Mouse (Mus musculus): ENCODE measurements around the gene Unc93b1. TPM values are rescaled to one million over a fixed set of nuclear protein-coding genes. Genes with fewer than 3 reads are reported as not detected.
"Not testable (repeated sequence)": the region's sequence is repeated elsewhere in the genome, so short reads cannot be mapped to it uniquely, and the experiment has no call there.

Unc93b1 gene
- polyA plus RNA-seq, 1 experiment from 2014 or later: 14.3 TPM

GRCm38 (mm10) chr19:3952099-3952498 lies 17.1 kb downstream of the Unc93b1 start:
- Histone ChIP-seq H3K9me3 (replicated peaks) (no peaks in the 10 kb centered on the region), H3K27ac (no peak overlapping the region), H3K27me3 (replicated peaks) (peaks cover 7% of the 10 kb centered on the region; the same call in 1 of the 2 replicates), H3K4me1 (no peaks in the 10 kb centered on the region), H3K36me3 (no peaks in the 10 kb centered on the region), H3K4me3 (no peak overlapping the region), H3K4me2 (no peak overlapping the region), H3K9ac (no peak overlapping the region)
- WGBS (ENCODE audit: insufficient replicate concordance): 29% methylated on average over 1 of the region's 1 CpGs
- ATAC-seq: no peak

GRCm38 (mm10) chr19:3955033-3955432 lies 20.0 kb downstream of the Unc93b1 start:
- no peak for ATAC-seq
- H3K27ac ChIP-seq: no peak overlapping the region
- no peak overlapping the region for H3K9ac ChIP-seq
- no peaks in the 10 kb centered on the region for H3K9me3 ChIP-seq (replicated peaks)
- H3K4me3 ChIP-seq: no peak overlapping the region
- H3K36me3 ChIP-seq: no peaks in the 10 kb centered on the region
- no peaks in the 10 kb centered on the region for H3K4me1 ChIP-seq
- H3K4me2 ChIP-seq: no peak overlapping the region
- peaks cover 7% of the 10 kb centered on the region; the same call in 1 of the 2 replicates for H3K27me3 ChIP-seq (replicated peaks)
- WGBS (ENCODE audit: insufficient replicate concordance): 59% methylated on average over 3 of the region's 3 CpGs

GRCm38 (mm10) chr19:3955804-3956203 lies 20.8 kb downstream of the Unc93b1 start:
- Histone ChIP-seq H3K4me2 (no peak overlapping the region), H3K27me3 (replicated peaks) (peaks cover 7% of the 10 kb centered on the region; the same call in 1 of the 2 replicates), H3K4me3 (no peak overlapping the region), H3K36me3 (no peaks in the 10 kb centered on the region), H3K9me3 (replicated peaks) (no peaks in the 10 kb centered on the region), H3K27ac (no peak overlapping the region), H3K9ac (no peak overlapping the region), H3K4me1 (no peaks in the 10 kb centered on the region)
- no peak for ATAC-seq
- WGBS (ENCODE audit: insufficient replicate concordance): 25% methylated on average over 4 of the region's 4 CpGs

GRCm38 (mm10) chr19:3957296-3958036 lies 22.5 kb downstream of the Unc93b1 start:
- WGBS (ENCODE audit: insufficient replicate concordance): 64% methylated on average over 5 of the region's 5 CpGs
- H3K4me2 ChIP-seq; H3K27me3 ChIP-seq (replicated peaks); H3K4me3 ChIP-seq; H3K9me3 ChIP-seq (replicated peaks); H3K27ac ChIP-seq; H3K9ac ChIP-seq; H3K4me1 ChIP-seq; ATAC-seq; H3K36me3 ChIP-seq: not testable (repeated sequence)

GRCm38 (mm10) chr19:3958470-3958869 lies 23.5 kb downstream of the Unc93b1 start, which contains the start of gene Aldh3b3:
Gene Aldh3b3, plus strand, starts transcription at chr19:3958645.
- 61% methylated on average over 4 of the region's 4 CpGs for WGBS (ENCODE audit: insufficient replicate concordance)
- Histone ChIP-seq H3K9ac (no peak within 1 kb of the TSS), H3K27ac (no peak within 1 kb of the TSS), H3K27me3 (replicated peaks) (peaks cover 7% of the 10 kb centered on the region; the same call in 1 of the 2 replicates), H3K36me3 (no peaks in the 10 kb centered on the region), H3K4me1 (no peaks in the 10 kb centered on the region), H3K4me2 (no peak within 1 kb of the TSS), H3K9me3 (replicated peaks) (no peaks in the 10 kb centered on the region), H3K4me3 (no peak within 1 kb of the TSS)
- ATAC-seq: no peak

GRCm38 (mm10) chr19:3959030-3959429 lies 24.0 kb downstream of the Unc93b1 start:
- ATAC-seq: no peak
- Histone ChIP-seq H3K9ac (no peak overlapping the region), H3K36me3 (no peaks in the 10 kb centered on the region), H3K27me3 (replicated peaks) (peaks cover 7% of the 10 kb centered on the region; the same call in 1 of the 2 replicates), H3K4me2 (no peak overlapping the region), H3K9me3 (replicated peaks) (no peaks in the 10 kb centered on the region), H3K27ac (no peak overlapping the region), H3K4me3 (no peak overlapping the region), H3K4me1 (no peaks in the 10 kb centered on the region)

- Histone ChIP-seq H3K9me3 (replicated peaks) (no peaks in the 10 kb centered on the region), H3K4me3 (no peak overlapping the region), H3K36me3 (no peaks in the 10 kb centered on the region), H3K4me1 (no peaks in the 10 kb centered on the region), H3K27me3 (replicated peaks) (peaks cover 7% of the 10 kb centered on the region; the same call in 1 of the 2 replicates), H3K4me2 (no peak overlapping the region), H3K27ac (no peak overlapping the region), H3K9ac (no peak overlapping the region)
- ATAC-seq: no peak
- WGBS (ENCODE audit: insufficient replicate concordance): 78% methylated on average over 5 of the region's 5 CpGs
These were observed 25.2 kb downstream of the Unc93b1 start for GRCm38 (mm10) chr19:3960211-3960610.

GRCm38 (mm10) chr19:3961805-3962204 lies 26.8 kb downstream of the Unc93b1 start:
- H3K4me2 ChIP-seq; H3K27me3 ChIP-seq (replicated peaks); H3K4me1 ChIP-seq; H3K4me3 ChIP-seq; H3K27ac ChIP-seq; ATAC-seq; H3K36me3 ChIP-seq; H3K9ac ChIP-seq; H3K9me3 ChIP-seq (replicated peaks): not testable (repeated sequence)
- WGBS (ENCODE audit: insufficient replicate concordance): 75% methylated on average over 6 of the region's 6 CpGs

GRCm38 (mm10) chr19:3962469-3962868 lies 27.5 kb downstream of the Unc93b1 start:
- Histone ChIP-seq H3K9me3 (replicated peaks) (no peaks in the 10 kb centered on the region), H3K4me1 (peaks cover 7% of the 10 kb centered on the region), H3K9ac (no peak overlapping the region), H3K27ac (no peak overlapping the region), H3K36me3 (no peaks in the 10 kb centered on the region), H3K4me2 (no peak overlapping the region), H3K27me3 (replicated peaks) (0 out of 2 replicates have a peak, but pooled peaks cover 3% of the 10 kb centered on the region), H3K4me3 (no peak overlapping the region)
- WGBS (ENCODE audit: insufficient replicate concordance): 7% methylated on average over 2 of the region's 2 CpGs
- ATAC-seq: no peak

- H3K9me3 ChIP-seq (replicated peaks): no peaks in the 10 kb centered on the region
- ATAC-seq: no peak
- no peak overlapping the region for H3K27ac ChIP-seq
- peaks cover 4% of the 10 kb centered on the region; the same call in 1 of the 2 replicates for H3K27me3 ChIP-seq (replicated peaks)
- WGBS (ENCODE audit: insufficient replicate concordance): 54% methylated on average over 4 of the region's 4 CpGs
- no peak overlapping the region for H3K4me3 ChIP-seq
- no peak overlapping the region for H3K4me2 ChIP-seq
- H3K9ac ChIP-seq: no peak overlapping the region
- H3K4me1 ChIP-seq: peaks cover 8% of the 10 kb centered on the region
- H3K36me3 ChIP-seq: no peaks in the 10 kb centered on the region
These were observed 29.0 kb downstream of the Unc93b1 start for GRCm38 (mm10) chr19:3964030-3964429.

GRCm38 (mm10) chr19:3966330-3967075 lies 31.5 kb downstream of the Unc93b1 start:
- Histone ChIP-seq H3K27me3 (replicated peaks) (peaks cover 17% of the 10 kb centered on the region; the same call in 1 of the 2 replicates), H3K4me1 (peaks cover 12% of the 10 kb centered on the region), H3K27ac (no peak overlapping the region), H3K4me2 (no peak overlapping the region), H3K4me3 (no peak overlapping the region), H3K9ac (0 out of 2 replicates have a peak overlapping the region, but pooled peaks have one; percentile 22), H3K36me3 (no peaks in the 10 kb centered on the region), H3K9me3 (replicated peaks) (no peaks in the 10 kb centered on the region)
- ATAC-seq: no peak
- 53% methylated on average over 11 of the region's 11 CpGs for WGBS (ENCODE audit: insufficient replicate concordance)

GRCm38 (mm10) chr19:3967258-3967657 lies 32.3 kb downstream of the Unc93b1 start:
- Histone ChIP-seq H3K36me3 (no peaks in the 10 kb centered on the region), H3K9me3 (replicated peaks) (no peaks in the 10 kb centered on the region), H3K4me1 (peaks cover 19% of the 10 kb centered on the region), H3K9ac (0 out of 2 replicates have a peak overlapping the region, but pooled peaks have one; percentile 22), H3K4me2 (no peak overlapping the region), H3K27ac (no peak overlapping the region), H3K27me3 (replicated peaks) (peaks cover 17% of the 10 kb centered on the region; the same call in 1 of the 2 replicates), H3K4me3 (no peak overlapping the region)
- no peak for ATAC-seq
- 42% methylated on average over 3 of the region's 3 CpGs for WGBS (ENCODE audit: insufficient replicate concordance)
